Mouse (Mus musculus) MEL (cell line): ENCODE results near the gene Zscan21. TPM values are rescaled to one million over a fixed set of nuclear protein-coding genes. Genes with fewer than 3 reads are reported as not detected.

Source experiments
- DNase-seq: peaks from one replicate; pipeline ENCODE4 v3.0.0; 2011; ENCODE audit warnings: low read depth, low spot score
- H3K27ac ChIP-seq: 2 replicates; pipeline ENCODE4 v1.5.1; 2012; ENCODE audit warnings: low read depth, mild to moderate bottlenecking, control low read depth, low read length, moderate library complexity; ENCODE audit not compliant: control insufficient read depth
- H3K27me3 ChIP-seq, 2 experiments: fragments of 150-350 bp in 1 of 2; sonication (generic) in 1 of 2; 2 replicates each; pipeline ENCODE4 v1.6.1; 2012; ENCODE audit warnings: low read length in 2 of 2, mild to moderate bottlenecking in 2 of 2, improper control_type of control experiment in 1 of 2, moderate library complexity in 1 of 2; ENCODE audit not compliant: insufficient read depth in 2 of 2, control insufficient read depth in 1 of 2
- H3K36me3 ChIP-seq, 2 experiments: 2 replicates each; pipeline ENCODE4 v1.6.1; 2012 to 2014; ENCODE audit warnings: low read length in 2 of 2, improper control_type of control experiment in 1 of 2, inconsistent platforms in 1 of 2, mild to moderate bottlenecking in 1 of 2; ENCODE audit not compliant: insufficient read depth in 2 of 2, control insufficient read depth in 1 of 2
- H3K4me1 ChIP-seq, 2 experiments: fragments of 150-350 bp in 1 of 2; sonication (generic) in 1 of 2; 2 replicates each; pipeline ENCODE4 v1.6.1; 2012; ENCODE audit warnings: low read length in 2 of 2, improper control_type of control experiment in 1 of 2, mild to moderate bottlenecking in 1 of 2; ENCODE audit not compliant: insufficient read depth in 2 of 2, control insufficient read depth in 1 of 2
- H3K4me3 ChIP-seq, 2 experiments: fragments of 150-350 bp in 1 of 2; sonication (generic) in 1 of 2; 2 replicates each; pipeline ENCODE4 v1.5.1; 2012; ENCODE audit warnings: low read depth in 2 of 2, low read length in 2 of 2, mild to moderate bottlenecking in 2 of 2, moderate library complexity in 2 of 2, control low read depth in 1 of 2, improper control_type of control experiment in 1 of 2; ENCODE audit not compliant: control insufficient read depth in 1 of 2, insufficient read depth in 1 of 2
- H3K79me2 ChIP-seq: 2 replicates; pipeline ENCODE4 v1.6.1; 2012; ENCODE audit warnings: mild to moderate bottlenecking, low read length, moderate library complexity; ENCODE audit not compliant: control insufficient read depth, poor library complexity, insufficient read depth
- H3K9ac ChIP-seq: 2 replicates; pipeline ENCODE4 v1.6.1; 2012; ENCODE audit warnings: low read depth, mild to moderate bottlenecking, control low read depth, low read length, moderate library complexity; ENCODE audit not compliant: control insufficient read depth, poor library complexity, severe bottlenecking
- H3K9me3 ChIP-seq: fragments of 150-350 bp; sonication (generic); replicated peaks from 2 replicates; pipeline ENCODE4 v1.6.1; 2012; ENCODE audit warnings: mild to moderate bottlenecking, low read length, improper control_type of control experiment, moderate library complexity; ENCODE audit not compliant: insufficient read depth
- BHLHE40 ChIP-seq: IDR thresholded peaks from 2 replicates; pipeline ENCODE4 v1.6.1; 2012; ENCODE audit warnings: low read depth, mild to moderate bottlenecking, inconsistent platforms, low read length, improper control_type of control experiment, borderline replicate concordance
- CHD1 ChIP-seq: IDR thresholded peaks from 2 replicates; pipeline ENCODE4 v1.6.1; 2012; ENCODE audit warnings: low read depth, mild to moderate bottlenecking, inconsistent platforms, low read length, improper control_type of control experiment
- CTCF ChIP-seq, 3 experiments: IDR thresholded peaks in 2 of 3; conservative IDR thresholded peaks in 1 of 3; 2 replicates each; pipeline ENCODE4 v1.5.1; 2011 to 2012; ENCODE audit warnings: low read length in 3 of 3, low read depth in 2 of 3, mild to moderate bottlenecking in 2 of 3, improper control_type of control experiment in 1 of 3, inconsistent platforms in 1 of 3, mixed read lengths in 1 of 3, moderate library complexity in 1 of 3; ENCODE audit not compliant: control insufficient read depth in 1 of 3, insufficient read depth in 1 of 3, poor library complexity in 1 of 3, severe bottlenecking in 1 of 3
- E2F4 ChIP-seq: IDR thresholded peaks from 2 replicates; pipeline ENCODE4 v1.6.1; 2011; ENCODE audit warnings: low read depth, low read length, improper control_type of control experiment, borderline replicate concordance
- ETS1 ChIP-seq: IDR thresholded peaks from 2 replicates; pipeline ENCODE4 v1.6.1; 2012; ENCODE audit warnings: low read depth, mild to moderate bottlenecking, inconsistent platforms, low read length, improper control_type of control experiment, moderate library complexity
- GABPA ChIP-seq: IDR thresholded peaks from 2 replicates; pipeline ENCODE4 v1.6.1; 2012; ENCODE audit warnings: low read depth, mild to moderate bottlenecking, inconsistent platforms, low read length, improper control_type of control experiment, moderate library complexity
- GATA1 ChIP-seq: IDR thresholded peaks from 2 replicates; pipeline ENCODE4 v1.6.1; 2011; ENCODE audit warnings: low read depth, low read length, improper control_type of control experiment
- HCFC1 ChIP-seq: IDR thresholded peaks from 2 replicates; pipeline ENCODE4 v1.6.1; 2012; ENCODE audit warnings: low read depth, mild to moderate bottlenecking, inconsistent platforms, low read length, improper control_type of control experiment, moderate library complexity
- JUND ChIP-seq: IDR thresholded peaks from 2 replicates; pipeline ENCODE4 v1.6.1; 2011; ENCODE audit warnings: low read depth, mild to moderate bottlenecking, improper control_type of control experiment, low read length
- KAT2A ChIP-seq: conservative IDR thresholded peaks from 2 replicates; pipeline ENCODE4 v1.6.1; 2012; ENCODE audit warnings: low read depth, low read length, improper control_type of control experiment, inconsistent platforms
- MAFK ChIP-seq: IDR thresholded peaks from 2 replicates; pipeline ENCODE4 v1.6.1; 2011; ENCODE audit warnings: low read depth, mild to moderate bottlenecking, low read length, improper control_type of control experiment, borderline replicate concordance
- MAZ ChIP-seq: IDR thresholded peaks from 2 replicates; pipeline ENCODE4 v1.6.1; 2012; ENCODE audit warnings: low read depth, mild to moderate bottlenecking, inconsistent platforms, low read length, improper control_type of control experiment
- MXI1 ChIP-seq: IDR thresholded peaks from 2 replicates; pipeline ENCODE4 v1.6.1; 2011; ENCODE audit warnings: mild to moderate bottlenecking, low read depth, low read length, improper control_type of control experiment
- MYC ChIP-seq: IDR thresholded peaks from 2 replicates; pipeline ENCODE4 v1.6.1; 2011; ENCODE audit warnings: low read depth, mild to moderate bottlenecking, low read length, improper control_type of control experiment, moderate library complexity
- NELFE ChIP-seq: IDR thresholded peaks from 2 replicates; pipeline ENCODE4 v1.6.1; 2011; ENCODE audit warnings: low read depth, low read length, improper control_type of control experiment
- NRF1 ChIP-seq: IDR thresholded peaks from 2 replicates; pipeline ENCODE4 v1.6.1; 2014; ENCODE audit warnings: low read depth, mild to moderate bottlenecking, inconsistent platforms, low read length, improper control_type of control experiment, moderate library complexity; ENCODE audit not compliant: poor library complexity, insufficient read depth, severe bottlenecking
- POLR2A ChIP-seq, 2 experiments: IDR thresholded peaks; 2 replicates each; pipeline ENCODE4 v1.6.1; 2011 to 2012; ENCODE audit warnings: low read length in 2 of 2, mild to moderate bottlenecking in 2 of 2, control low read depth in 1 of 2, improper control_type of control experiment in 1 of 2, low read depth in 1 of 2, moderate library complexity in 1 of 2; ENCODE audit not compliant: control insufficient read depth in 1 of 2, insufficient read depth in 1 of 2, poor library complexity in 1 of 2
- POLR2AphosphoS2 ChIP-seq: IDR thresholded peaks from 2 replicates; pipeline ENCODE4 v1.6.1; 2011; ENCODE audit warnings: low read length, improper control_type of control experiment
- POLR2AphosphoS5 ChIP-seq: IDR thresholded peaks from 2 replicates; pipeline ENCODE4 v1.6.1; 2012; ENCODE audit warnings: low read depth, borderline replicate concordance, mild to moderate bottlenecking, inconsistent platforms, low read length, moderate library complexity, mixed read lengths
- RCOR1 ChIP-seq: IDR thresholded peaks from 2 replicates; pipeline ENCODE4 v1.6.1; 2012; ENCODE audit warnings: low read depth, mild to moderate bottlenecking, inconsistent platforms, low read length, improper control_type of control experiment
- SIN3A ChIP-seq: IDR thresholded peaks from 2 replicates; pipeline ENCODE4 v1.6.1; 2012; ENCODE audit warnings: low read length, improper control_type of control experiment, inconsistent platforms
- SMC3 ChIP-seq: IDR thresholded peaks from 2 replicates; pipeline ENCODE4 v1.6.1; 2011; ENCODE audit warnings: low read depth, low read length, improper control_type of control experiment
- TBP ChIP-seq: IDR thresholded peaks from 2 replicates; pipeline ENCODE4 v1.8.0; 2011; ENCODE audit warnings: low read depth, low read length, improper control_type of control experiment
- TCF12 ChIP-seq: IDR thresholded peaks from 2 replicates; pipeline ENCODE4 v1.6.1; 2014; ENCODE audit warnings: low read depth, mild to moderate bottlenecking, inconsistent platforms, low read length, improper control_type of control experiment, moderate library complexity
- UBTF ChIP-seq: IDR thresholded peaks from 2 replicates; pipeline ENCODE4 v1.6.1; 2012; ENCODE audit warnings: low read depth, mild to moderate bottlenecking, inconsistent platforms, low read length, improper control_type of control experiment, moderate library complexity, borderline replicate concordance; ENCODE audit not compliant: insufficient read depth
- USF1 ChIP-seq: IDR thresholded peaks from 2 replicates; pipeline ENCODE4 v1.6.1; 2014; ENCODE audit warnings: low read depth, mild to moderate bottlenecking, inconsistent platforms, low read length, improper control_type of control experiment, moderate library complexity
- USF2 ChIP-seq, 2 experiments: IDR thresholded peaks; 2 replicates each; pipeline ENCODE4 v1.6.1; 2011 to 2012; ENCODE audit warnings: improper control_type of control experiment in 2 of 2, low read length in 2 of 2, borderline replicate concordance in 1 of 2, inconsistent platforms in 1 of 2, low read depth in 1 of 2, mild to moderate bottlenecking in 1 of 2; ENCODE audit not compliant: insufficient read depth in 1 of 2
- ZC3H11A ChIP-seq: IDR thresholded peaks from 2 replicates; pipeline ENCODE4 v1.6.1; 2012; ENCODE audit warnings: low read depth, mild to moderate bottlenecking, inconsistent platforms, low read length, improper control_type of control experiment
- ZKSCAN1 ChIP-seq: IDR thresholded peaks from 2 replicates; pipeline ENCODE4 v1.6.1; 2012; ENCODE audit warnings: low read depth, mild to moderate bottlenecking, inconsistent platforms, low read length, improper control_type of control experiment, moderate library complexity
- ZMIZ1 ChIP-seq: IDR thresholded peaks from 2 replicates; pipeline ENCODE4 v1.6.1; 2012; ENCODE audit warnings: low read depth, mild to moderate bottlenecking, inconsistent platforms, low read length, improper control_type of control experiment, moderate library complexity
- ZNF384 ChIP-seq: IDR thresholded peaks from 2 replicates; pipeline ENCODE4 v1.6.1; 2012; ENCODE audit warnings: low read depth, mild to moderate bottlenecking, inconsistent platforms, low read length, improper control_type of control experiment
- polyA plus RNA-seq, 2 experiments: library from polyadenylated mRNA; stranded (reverse) in 1 of 2; unstranded in 1 of 2; fragments of >175 nt in 1 of 2; fragments of >200 nt in 1 of 2; gene quantifications; 2 replicates each; pipeline versions ENCODE4 v1.2.1 to v1.2.4; 2012; ENCODE audit warnings: low replicate concordance in 2 of 2, low read depth in 1 of 2; ENCODE audit not compliant: insufficient read length in 2 of 2, insufficient read depth in 1 of 2, missing spikeins in 1 of 2
- total RNA-seq: library from RNA; depleted of rRNA; stranded (reverse); fragments of 300-350 nt; gene quantifications from 2 replicates; pipeline ENCODE4 v1.2.3, GENCODE M21; 2012

The Zscan21 gene
- total and polyA plus RNA-seq, 3 experiments, result 9.0 to 10.5 TPM; not detected in 1

DNA sequence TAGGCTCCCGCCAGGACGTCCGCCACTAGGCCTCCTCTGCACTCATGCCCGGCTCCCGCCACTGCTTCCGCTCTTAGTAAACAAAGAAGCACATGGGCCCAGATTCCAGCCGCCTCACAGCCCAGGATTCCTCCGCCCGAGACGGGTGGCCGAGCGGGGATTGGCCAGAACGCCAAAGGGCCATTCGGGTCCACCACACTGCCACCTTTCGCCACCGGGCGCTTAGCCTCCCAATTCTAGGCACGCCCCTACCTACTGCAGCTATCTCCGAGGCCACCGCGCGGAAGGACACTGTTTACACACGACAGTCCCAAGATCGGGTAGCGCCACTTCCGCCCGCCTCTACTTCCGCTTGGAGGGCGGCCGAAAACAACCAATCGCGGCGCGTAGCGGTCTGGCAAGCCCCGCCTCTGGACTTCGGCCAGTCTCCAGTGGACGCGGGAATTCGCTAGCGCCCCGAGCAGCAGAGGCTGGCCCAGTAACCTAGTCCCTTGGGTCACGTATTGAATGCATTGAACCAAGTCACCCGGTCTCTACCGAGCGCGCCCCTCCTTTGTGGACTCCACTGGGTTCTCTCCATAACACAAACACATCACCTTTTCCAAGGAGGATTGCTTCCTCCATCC lies 54.3 kb downstream of the Zscan21 start (continued):
- TF ChIP-seq ZMIZ1 (no peak; the same call in 1 of the 2 replicates), USF2 (IDR thresholded peaks at IDR 0.05; ENCODE audit: borderline replicate concordance in 1 of 2, insufficient read depth in 1 of 2, low read depth in 1 of 2, low read length in 2 of 2) (no peak)
- TF ChIP-seq, all 39 proteins: peak for 14

DNA sequence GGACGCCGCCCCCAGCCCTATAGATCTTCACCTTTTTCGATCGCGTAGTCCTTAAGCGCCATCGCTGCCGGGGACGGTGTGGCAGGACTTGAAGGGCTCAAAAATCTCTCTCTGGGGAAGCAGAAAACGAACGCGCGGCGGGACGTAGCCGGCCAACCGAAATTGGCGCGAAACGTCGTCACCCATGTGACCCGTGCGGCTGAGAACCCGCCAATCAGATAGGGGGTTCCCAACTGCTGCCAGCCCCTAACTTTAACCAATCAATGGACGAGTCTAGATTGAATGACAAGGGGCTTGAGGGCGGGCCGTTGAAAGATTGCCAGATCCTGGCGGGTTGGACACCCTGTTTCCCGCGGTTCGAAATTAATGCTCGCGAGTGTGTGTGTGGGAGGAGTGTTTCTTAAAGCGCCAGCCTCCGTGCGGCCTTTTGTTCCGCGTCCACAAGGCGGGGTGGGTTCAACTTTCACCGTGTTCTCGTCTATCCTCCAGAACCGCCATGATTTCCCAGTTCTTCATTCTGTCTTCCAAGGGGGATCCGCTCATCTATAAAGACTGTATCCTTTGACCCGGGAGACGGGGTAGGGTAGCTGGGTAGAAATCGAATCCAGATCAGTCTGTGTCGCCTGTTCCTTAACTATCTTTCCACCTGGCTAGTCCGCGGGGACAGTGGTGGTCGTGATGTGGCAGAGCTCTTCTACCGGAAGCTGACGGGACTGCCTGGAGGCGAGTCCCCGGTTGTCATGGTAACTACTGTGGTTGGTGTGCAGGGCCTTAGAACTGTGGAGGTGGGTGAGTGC lies 55.2 kb downstream of the Zscan21 start, which contains the start of the genes Ap4m1 and Mcm7:
Gene Ap4m1 (plus strand): TSS at position 308 of the 797 bp plus-strand sequence.
Gene Mcm7 (minus strand): TSS at position 728 of the 797 bp plus-strand sequence.
- Histone ChIP-seq H3K36me3 (peaks cover 3 to 18% of the 10 kb centered on the region in 2 experiments; a peak in 3 of 4 replicates), H3K4me1 (peaks cover 0 to 10% of the 10 kb centered on the region in 2 experiments; a peak in 2 of 4 replicates), H3K79me2 (peaks cover 27% of the 10 kb centered on the region)
- TF ChIP-seq JUND, result no peak
- TF ChIP-seq MYC, result peak; percentile 54
- peak; percentile 20; the same call in 1 of the 2 replicates for TF ChIP-seq ETS1
- peak; percentile 74 for TF ChIP-seq GATA1
- no peak for TF ChIP-seq CTCF (IDR thresholded peaks at IDR 0.05 in 2 of 3, conservative IDR thresholded peaks at IDR 0.05 in 1 of 3; ENCODE audit: control insufficient read depth in 1 of 3, insufficient read depth in 1 of 3, low read depth in 2 of 3, low read length in 3 of 3, poor library complexity in 1 of 3, severe bottlenecking in 1 of 3)
- no peak for TF ChIP-seq UBTF
- no peak for TF ChIP-seq BHLHE40
- no peak for TF ChIP-seq SMC3
- TF ChIP-seq HCFC1, result peak; percentile 77
- no peak for TF ChIP-seq GABPA
- peak; percentile 96 for TF ChIP-seq USF1
- TF ChIP-seq KAT2A, result no peak; the same call in 1 of the 2 replicates
- TF ChIP-seq USF2 (IDR thresholded peaks at IDR 0.05; ENCODE audit: borderline replicate concordance in 1 of 2, insufficient read depth in 1 of 2, low read depth in 1 of 2, low read length in 2 of 2), result peak in 1 of 2 experiments; percentile 60; a peak in 1 of 4 replicates
- 0 out of 2 replicates have a peak, but pooled peaks have one; percentile 57 for TF ChIP-seq ZMIZ1
- TF ChIP-seq ZNF384, result no peak
- TF ChIP-seq MXI1, result peak; percentile 82
- TF ChIP-seq E2F4, result peak; percentile 93
- peak; percentile 81 for TF ChIP-seq TBP
- TF ChIP-seq ZC3H11A, result no peak
- peak; percentile 50; the same call in 1 of the 2 replicates for TF ChIP-seq TCF12
- no peak for TF ChIP-seq CHD1
- no peak for TF ChIP-seq MAFK
- TF ChIP-seq SIN3A, result peak; percentile 88
- TF ChIP-seq NELFE, result peak; percentile 74
- peak; percentile 85; the same call in 1 of the 2 replicates for TF ChIP-seq POLR2AphosphoS2
- no peak for TF ChIP-seq POLR2AphosphoS5
- TF ChIP-seq ZKSCAN1, result no peak
- no peak for TF ChIP-seq NRF1
- no peak for TF ChIP-seq RCOR1
- TF ChIP-seq MAZ, result no peak
- peak; percentile 52 to 78; a peak in 3 of 4 replicates for TF ChIP-seq POLR2A (IDR thresholded peaks at IDR 0.05; ENCODE audit: control insufficient read depth in 1 of 2, insufficient read depth in 1 of 2, low read depth in 1 of 2, low read length in 2 of 2, poor library complexity in 1 of 2)

More for the DNA sequence above, 55.2 kb downstream of the Zscan21 start, which contains the start of the genes Ap4m1 and Mcm7:
- peak within 1 kb of the TSS; percentile 99 for H3K9ac ChIP-seq
- no peaks in the 10 kb centered on the region for H3K9me3 ChIP-seq
- H3K27me3 ChIP-seq, result no peaks in the 10 kb centered on the region
- DNase-seq, result peak; percentile 99
- H3K4me3 ChIP-seq, result peak within 1 kb of the TSS; percentile 63 to 88
- H3K27ac ChIP-seq, result peak within 1 kb of the TSS; percentile 99
